Mouse (Mus musculus): Measurements from ENCODE around the gene Emc9.

GRCm38 (mm10) chr14:55550191-55550590, 34.9 kb downstream of the Emc9 start:
- TF ChIP-seq CTCF (IDR thresholded peaks at IDR 0.05; ENCODE audit: low read depth, low read length), result no peak
- no peak for TF ChIP-seq POLR2A (IDR thresholded peaks at IDR 0.05; ENCODE audit: insufficient read depth, low read length)

Measured in ES-Bruce4 (cell line).